ENCODE assay signal across 17 mouse cellular contexts in the genomic region with DNA sequence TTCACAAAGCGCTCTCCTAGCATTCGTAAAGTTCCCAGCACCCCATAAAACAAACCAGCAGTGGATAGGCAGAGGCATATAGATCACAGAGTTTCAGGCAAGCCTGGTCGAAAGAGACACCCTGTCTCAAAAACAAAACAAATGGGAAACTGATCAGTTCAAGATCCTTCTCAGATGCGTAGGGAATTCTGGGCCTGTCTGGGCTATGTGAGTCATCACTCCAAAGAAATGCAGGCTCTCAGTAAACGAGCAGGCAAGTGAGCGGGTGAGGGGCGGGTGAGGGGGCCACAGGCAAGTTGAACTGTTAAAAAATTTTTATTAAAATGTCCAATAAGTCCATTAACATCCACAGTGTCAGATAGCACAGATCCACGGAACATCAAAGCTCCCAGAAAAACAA. TPM values are rescaled to one million over a fixed set of nuclear protein-coding genes. Genes with fewer than 3 reads are reported as not detected.
"Had no signal": no experiment of that assay in that cellular context is flagged by ENCODE, and none has a peak within 500 bp of the region (broad histone marks: within the 10 kb centered on the region; RNA-seq: fewer than 3 reads in every experiment).

No protein-coding gene starts in this region.

- ATAC-seq: intestine, embryonic 15.5 days had no signal

- H3K27ac ChIP-seq: intestine, embryonic 15.5 days; limb, embryonic 12.5 days; liver, embryonic 14.5 days; midbrain, embryonic 12.5 days; neural tube, embryonic 15.5 days; stomach, embryonic 15.5 days had no signal

- H3K36me3 ChIP-seq: intestine, embryonic 15.5 days; limb, embryonic 12.5 days; stomach, embryonic 15.5 days had no signal

- H3K4me2 ChIP-seq: intestine, embryonic 15.5 days; limb, embryonic 12.5 days; midbrain, embryonic 12.5 days; neural tube, embryonic 15.5 days; stomach, embryonic 15.5 days had no signal

- H3K9ac ChIP-seq: intestine, embryonic 15.5 days; limb, embryonic 12.5 days; liver, embryonic 14.5 days; midbrain, embryonic 12.5 days; neural tube, embryonic 15.5 days; stomach, embryonic 15.5 days had no signal

- DNase-seq: kidney, adult 18-20 months; kidney, postnatal 10 days; kidney, postnatal 4 days; liver; lung, adult 18-20 months; retina, postnatal 1 day; right cerebral cortex, postnatal 14 days; thymus, adult 2 months; thymus, postnatal 25 days had no signal

- H3K9me3 ChIP-seq: midbrain, embryonic 12.5 days; neural tube, embryonic 15.5 days; stomach, embryonic 15.5 days had no signal

- H3K4me3 ChIP-seq: intestine, embryonic 15.5 days; limb, embryonic 12.5 days; midbrain, embryonic 12.5 days; neural tube, embryonic 15.5 days; stomach, embryonic 15.5 days had no signal

RNA-seq across cellular contexts. Expression of gene Hapln4, which starts 9.5 kb away (rescaled TPM):
- total RNA-seq: megakaryocyte-erythroid progenitor cell, adult 5-6 weeks had no signal
- polyA plus RNA-seq: kidney, embryonic 14.5 days; limb, embryonic 12.5 days had no signal

RNA-seq across cellular contexts. Expression of gene Tm6sf2, which starts 20.1 kb away (rescaled TPM):
- total RNA-seq: megakaryocyte-erythroid progenitor cell, adult 5-6 weeks had no signal

RNA-seq across cellular contexts. Expression of gene Ncan, which starts 27.9 kb away (rescaled TPM):
- total RNA-seq: megakaryocyte-erythroid progenitor cell, adult 5-6 weeks had no signal
